Mouse (Mus musculus): ENCODE data around the gene Apoa5. TPM values are rescaled to one million over a fixed set of nuclear protein-coding genes. Genes with fewer than 3 reads are reported as not detected.

The Apoa5 gene
- polyA plus RNA-seq, 2 experiments = 0.47 to 1.2 TPM

DNA sequence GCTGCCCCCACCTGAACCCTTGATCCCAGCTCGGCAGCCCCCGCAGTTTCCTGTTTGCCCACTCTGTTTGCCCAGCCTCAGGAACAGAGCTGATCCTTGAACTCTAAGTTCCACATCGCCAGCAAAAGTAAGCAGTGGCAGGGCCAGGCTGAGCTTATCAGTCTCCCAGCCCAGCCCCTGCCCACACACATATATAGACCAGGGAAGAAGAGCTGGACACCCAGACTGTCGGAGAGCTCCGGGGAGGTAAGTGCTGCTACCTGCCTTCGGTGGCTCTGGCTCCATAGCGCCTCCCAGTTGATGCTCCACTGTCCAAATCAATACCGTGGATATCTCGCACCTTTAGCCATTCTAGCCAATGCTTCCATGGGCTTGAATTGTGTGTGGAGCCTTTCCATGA lies 39.9 kb upstream of the Apoa5 start, which contains the start of gene Apoa1:
TSS of gene Apoa1 (plus strand) at position 90 of the 400 bp plus-strand sequence.
- peak; percentile 19; the same call in 1 of the 2 replicates for TF ChIP-seq CTCF (IDR thresholded peaks at IDR 0.05; ENCODE audit: low read depth)
- TF ChIP-seq EP300 (IDR thresholded peaks at IDR 0.05; ENCODE audit: low read depth) = no peak
- H3K4me1 ChIP-seq (replicated peaks; ENCODE audit: control insufficient read depth in 2 of 2, insufficient read depth in 2 of 2, low read length in 1 of 2) = peaks cover 0 to 15% of the 10 kb centered on the region in 2 experiments; a peak in 2 of 4 replicates
- H3K27ac ChIP-seq = no peak within 1 kb of the TSS
- no peaks in the 10 kb centered on the region for H3K36me3 ChIP-seq (replicated peaks; ENCODE audit: control insufficient read depth, insufficient read depth, low read depth)
- 50% methylated on average over 9 of the region's 9 CpGs for WGBS (ENCODE audit: insufficient replicate concordance)
- peak within 1 kb of the TSS; percentile 2; the same call in 1 of the 2 replicates for H3K9ac ChIP-seq (replicated peaks)
- H3K4me2 ChIP-seq (ENCODE audit: low read depth) = no peak within 1 kb of the TSS
- no peaks in the 10 kb centered on the region for H3K9me3 ChIP-seq (ENCODE audit: control insufficient read depth, low read length)
- DNase-seq (ENCODE audit: low read depth in 3 of 3, low spot score in 3 of 3) (peak in 1 of 3 experiments; percentile 20), ATAC-seq (ENCODE audit: insufficient read depth) (peak; percentile 62)
- peak within 1 kb of the TSS; percentile 47 to 48 for H3K4me3 ChIP-seq (ENCODE audit: insufficient read depth in 1 of 2, low read depth in 2 of 2, low read length in 2 of 2)
- no peaks in the 10 kb centered on the region for H3K27me3 ChIP-seq (ENCODE audit: control insufficient read depth, insufficient read depth, low read length)

DNA sequence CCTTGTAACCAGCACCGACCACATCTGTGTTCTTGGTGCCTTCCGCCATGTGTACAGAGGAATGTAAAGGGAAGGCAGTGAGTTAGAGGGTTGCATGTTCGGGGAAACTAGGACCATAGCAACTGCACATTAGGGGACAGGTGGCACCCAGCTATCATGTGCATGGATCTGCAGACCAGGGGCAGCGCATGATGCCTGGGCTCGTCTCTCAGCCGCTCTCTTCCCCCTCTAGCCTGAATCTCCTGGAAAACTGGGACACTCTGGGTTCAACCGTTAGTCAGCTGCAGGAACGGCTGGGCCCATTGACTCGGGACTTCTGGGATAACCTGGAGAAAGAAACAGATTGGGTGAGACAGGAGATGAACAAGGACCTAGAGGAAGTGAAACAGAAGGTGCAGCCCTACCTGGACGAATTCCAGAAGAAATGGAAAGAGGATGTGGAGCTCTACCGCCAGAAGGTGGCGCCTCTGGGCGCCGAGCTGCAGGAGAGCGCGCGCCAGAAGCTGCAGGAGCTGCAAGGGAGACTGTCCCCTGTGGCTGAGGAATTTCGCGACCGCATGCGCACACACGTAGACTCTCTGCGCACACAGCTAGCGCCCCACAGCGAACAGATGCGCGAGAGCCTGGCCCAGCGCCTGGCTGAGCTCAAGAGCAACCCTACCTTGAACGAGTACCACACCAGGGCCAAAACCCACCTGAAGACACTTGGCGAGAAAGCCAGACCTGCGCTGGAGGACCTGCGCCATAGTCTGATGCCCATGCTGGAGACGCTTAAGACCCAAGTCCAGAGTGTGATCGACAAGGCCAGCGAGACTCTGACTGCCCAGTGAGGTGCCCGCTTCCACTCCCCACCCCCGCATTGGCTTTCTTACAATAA lies 38.6 kb upstream of the Apoa5 start:
- Histone ChIP-seq H3K4me2 (ENCODE audit: low read depth) (peak overlapping the region; percentile 64), H3K9me3 (ENCODE audit: control insufficient read depth, low read length) (no peaks in the 10 kb centered on the region), H3K4me3 (ENCODE audit: insufficient read depth in 1 of 2, low read depth in 2 of 2, low read length in 2 of 2) (peak overlapping the region; percentile 47 to 48), H3K4me1 (replicated peaks; ENCODE audit: control insufficient read depth in 2 of 2, insufficient read depth in 2 of 2, low read length in 1 of 2) (peaks cover 0 to 15% of the 10 kb centered on the region in 2 experiments; a peak in 2 of 4 replicates), H3K9ac (replicated peaks) (peak overlapping the region; percentile 47), H3K27me3 (ENCODE audit: control insufficient read depth, insufficient read depth, low read length) (no peaks in the 10 kb centered on the region), H3K27ac (no peak overlapping the region), H3K36me3 (replicated peaks; ENCODE audit: control insufficient read depth, insufficient read depth, low read depth) (no peaks in the 10 kb centered on the region)
- DNase-seq (ENCODE audit: low read depth in 3 of 3, low spot score in 3 of 3) (peak in 1 of 3 experiments; percentile 41), ATAC-seq (ENCODE audit: insufficient read depth) (peak; percentile 53)
- TF ChIP-seq EP300 (IDR thresholded peaks at IDR 0.05; ENCODE audit: low read depth) (no peak), CTCF (IDR thresholded peaks at IDR 0.05; ENCODE audit: low read depth) (peak; percentile 81)
- WGBS (ENCODE audit: insufficient replicate concordance) = 13% methylated on average over 37 of the region's 37 CpGs

DNA sequence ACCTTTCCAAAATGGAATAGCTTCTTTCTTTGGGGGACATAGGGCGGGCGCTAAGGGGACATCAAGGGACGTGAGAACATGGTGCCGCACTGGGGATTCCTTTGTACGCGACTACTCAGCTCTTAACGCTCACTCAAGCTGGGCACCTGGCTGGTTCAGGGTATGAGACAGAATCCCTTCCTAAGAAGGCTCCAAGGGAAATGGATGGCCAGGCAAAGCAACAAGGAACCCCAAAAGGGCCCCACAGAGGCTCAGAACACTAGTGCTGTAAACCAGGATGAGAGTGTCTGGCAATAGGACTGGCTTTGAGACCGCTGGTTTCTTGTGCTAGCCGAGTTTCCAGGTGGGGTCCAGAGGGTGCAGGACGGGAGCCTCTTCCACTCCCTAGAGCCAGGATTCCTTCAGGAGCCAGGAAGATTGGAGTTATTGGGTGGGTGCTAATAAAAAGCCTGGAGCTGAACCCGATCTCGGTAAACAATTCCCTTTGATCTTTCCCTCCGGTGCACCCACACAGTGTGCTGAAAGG lies 37.9 kb upstream of the Apoa5 start:
- Histone ChIP-seq H3K4me1 (replicated peaks; ENCODE audit: control insufficient read depth in 2 of 2, insufficient read depth in 2 of 2, low read length in 1 of 2) (peaks cover under 1 to 14% of the 10 kb centered on the region in 2 experiments; a peak in 2 of 4 replicates), H3K27ac (no peak overlapping the region), H3K27me3 (ENCODE audit: control insufficient read depth, insufficient read depth, low read length) (no peaks in the 10 kb centered on the region), H3K9ac (replicated peaks) (no peak overlapping the region; the same call in none of the 2 replicates), H3K9me3 (ENCODE audit: control insufficient read depth, low read length) (no peaks in the 10 kb centered on the region), H3K4me2 (ENCODE audit: low read depth) (peak overlapping the region; percentile 64), H3K4me3 (ENCODE audit: insufficient read depth in 1 of 2, low read depth in 2 of 2, low read length in 2 of 2) (peak overlapping the region; percentile 47 to 48), H3K36me3 (replicated peaks; ENCODE audit: control insufficient read depth, insufficient read depth, low read depth) (no peaks in the 10 kb centered on the region)
- TF ChIP-seq EP300 (IDR thresholded peaks at IDR 0.05; ENCODE audit: low read depth) = no peak
- no peak for TF ChIP-seq CTCF (IDR thresholded peaks at IDR 0.05; ENCODE audit: low read depth)
- no peak for ATAC-seq (ENCODE audit: insufficient read depth)
- 23% methylated on average over 13 of the region's 13 CpGs for WGBS (ENCODE audit: insufficient replicate concordance)
- DNase-seq (ENCODE audit: low read depth in 3 of 3, low spot score in 3 of 3) = no peak

DNA sequence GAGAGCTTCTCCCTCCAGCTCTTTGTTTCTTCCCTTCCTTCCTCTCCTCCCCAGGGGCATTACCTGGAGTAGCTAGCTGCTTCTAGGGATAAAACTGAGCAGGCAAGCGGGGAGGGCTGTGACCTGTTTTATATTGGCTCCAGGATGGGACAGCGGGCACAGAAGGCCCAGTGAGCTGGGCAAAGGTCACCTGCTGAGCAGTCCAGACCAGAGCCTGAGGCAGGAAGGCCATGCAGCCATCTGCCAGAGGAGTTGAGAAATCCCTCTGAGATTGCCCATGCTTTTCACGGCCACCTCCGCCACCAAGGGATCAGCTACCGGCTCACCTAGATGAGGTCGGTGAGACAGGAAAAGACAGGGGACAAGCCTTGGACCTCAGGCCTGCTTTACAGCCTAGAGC lies 33.2 kb upstream of the Apoa5 start:
- H3K4me3 ChIP-seq (ENCODE audit: insufficient read depth in 1 of 2, low read depth in 2 of 2, low read length in 2 of 2) = no peak overlapping the region
- WGBS (ENCODE audit: insufficient replicate concordance) = 64% methylated on average over 6 of the region's 6 CpGs
- H3K27me3 ChIP-seq (ENCODE audit: control insufficient read depth, insufficient read depth, low read length) = no peaks in the 10 kb centered on the region
- no peaks in the 10 kb centered on the region for H3K36me3 ChIP-seq (replicated peaks; ENCODE audit: control insufficient read depth, insufficient read depth, low read depth)
- H3K9ac ChIP-seq (replicated peaks) = no peak overlapping the region
- no peak overlapping the region for H3K27ac ChIP-seq
- peaks cover 5 to 12% of the 10 kb centered on the region in 2 experiments; a peak in 3 of 4 replicates for H3K4me1 ChIP-seq (replicated peaks; ENCODE audit: control insufficient read depth in 2 of 2, insufficient read depth in 2 of 2, low read length in 1 of 2)
- no peaks in the 10 kb centered on the region for H3K9me3 ChIP-seq (ENCODE audit: control insufficient read depth, low read length)
- DNase-seq (ENCODE audit: low read depth in 3 of 3, low spot score in 3 of 3) (no peak), ATAC-seq (ENCODE audit: insufficient read depth) (no peak)
- TF ChIP-seq EP300 (IDR thresholded peaks at IDR 0.05; ENCODE audit: low read depth) = no peak
- no peak for TF ChIP-seq CTCF (IDR thresholded peaks at IDR 0.05; ENCODE audit: low read depth)
- no peak overlapping the region for H3K4me2 ChIP-seq (ENCODE audit: low read depth)

DNA sequence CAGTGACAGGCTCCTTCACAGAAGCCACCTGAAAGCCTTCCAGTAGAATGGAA lies 33.0 kb upstream of the Apoa5 start, which contains the start of gene Apoc3:
TSS of gene Apoc3 (minus strand) at position 41 of the 53 bp plus-strand sequence.
- Histone ChIP-seq H3K27ac (no peak within 1 kb of the TSS), H3K4me3 (ENCODE audit: insufficient read depth in 1 of 2, low read depth in 2 of 2, low read length in 2 of 2) (no peak within 1 kb of the TSS), H3K4me2 (ENCODE audit: low read depth) (no peak within 1 kb of the TSS), H3K9me3 (ENCODE audit: control insufficient read depth, low read length) (no peaks in the 10 kb centered on the region), H3K27me3 (ENCODE audit: control insufficient read depth, insufficient read depth, low read length) (no peaks in the 10 kb centered on the region), H3K4me1 (replicated peaks; ENCODE audit: control insufficient read depth in 2 of 2, insufficient read depth in 2 of 2, low read length in 1 of 2) (peaks cover 5 to 12% of the 10 kb centered on the region in 2 experiments; a peak in 3 of 4 replicates), H3K36me3 (replicated peaks; ENCODE audit: control insufficient read depth, insufficient read depth, low read depth) (no peaks in the 10 kb centered on the region), H3K9ac (replicated peaks) (no peak within 1 kb of the TSS)
- no peak for ATAC-seq (ENCODE audit: insufficient read depth)
- TF ChIP-seq CTCF (IDR thresholded peaks at IDR 0.05; ENCODE audit: low read depth) = no peak
- no peak for DNase-seq (ENCODE audit: low read depth in 3 of 3, low spot score in 3 of 3)

All from liver, embryonic 14.5 days (tissue).